Mouse (Mus musculus) lung, adult 2 months (tissue): ENCODE measurements around the gene Actr2.
"Not testable (repeated sequence)": the region's sequence is repeated elsewhere in the genome, so short reads cannot be mapped to it uniquely, and the experiment has no call there.

Experiments
- CTCF ChIP-seq: fragments of 200-500 bp; IDR thresholded peaks from 2 replicates; pipeline ENCODE4 v1.5.1; 2011; ENCODE audit warnings: mild to moderate bottlenecking, low read length, control low read depth; ENCODE audit not compliant: insufficient read depth
- POLR2A ChIP-seq: fragments of 200-500 bp; IDR thresholded peaks from 2 replicates; pipeline ENCODE4 v1.6.1; 2011; ENCODE audit warnings: low read depth, mild to moderate bottlenecking, control low read depth, low read length, borderline replicate concordance; ENCODE audit errors: extremely low read depth

DNA sequence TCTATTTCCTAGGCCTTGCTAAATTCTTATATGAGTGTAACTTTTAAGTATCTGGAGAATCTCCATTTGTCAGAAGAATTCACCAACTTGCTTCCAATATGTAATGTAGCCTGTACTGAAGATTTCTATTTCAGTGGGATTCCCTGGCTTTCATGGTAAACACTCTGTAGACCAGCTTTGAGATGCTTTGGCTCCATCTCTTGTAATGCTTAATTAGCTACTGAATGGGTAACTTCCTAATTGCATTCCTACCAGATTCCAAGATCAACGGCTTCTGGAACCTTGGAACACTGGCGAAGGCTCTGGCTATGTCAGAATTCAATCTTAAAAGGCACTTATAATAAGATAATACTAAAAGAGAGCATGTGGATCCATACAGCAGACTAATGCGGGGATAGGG is 22.2 kb upstream of the Actr2 start:
- not testable (repeated sequence) for TF ChIP-seq CTCF, POLR2A
